Mouse (Mus musculus) left cerebral cortex, postnatal 36 days (tissue): Measurements from ENCODE around the gene Gm13420. TPM values are rescaled to one million over a fixed set of nuclear protein-coding genes. Genes with fewer than 3 reads are reported as not detected.
A peak's percentile ranks its signal among the peaks of the same experiment; 100 is the strongest.
"Not testable (repeated sequence)": the region's sequence is repeated elsewhere in the genome, so short reads cannot be mapped to it uniquely, and the experiment has no call there.

Experiments used
- DNase-seq, 2 experiments: peaks; one replicate each; pipeline ENCODE4 v3.0.0; 2021 to 2022; ENCODE audit warnings: low spot score in 2 of 2, mixed read lengths in 1 of 2
- intact Hi-C: fragments of 180-260 bp; cut with DNase I; formaldehyde crosslinking; loops from one replicate; pipeline ENCODE4 v1.15.1; 2025
- total RNA-seq, 2 experiments: library from RNA; stranded (reverse); gene quantifications; 2 replicates each; pipeline ENCODE4 v1.2.3; 2021

The Gm13420 gene
- total RNA-seq: 1 to 10 TPM; 1.9 to 2.3 TPM

DNA sequence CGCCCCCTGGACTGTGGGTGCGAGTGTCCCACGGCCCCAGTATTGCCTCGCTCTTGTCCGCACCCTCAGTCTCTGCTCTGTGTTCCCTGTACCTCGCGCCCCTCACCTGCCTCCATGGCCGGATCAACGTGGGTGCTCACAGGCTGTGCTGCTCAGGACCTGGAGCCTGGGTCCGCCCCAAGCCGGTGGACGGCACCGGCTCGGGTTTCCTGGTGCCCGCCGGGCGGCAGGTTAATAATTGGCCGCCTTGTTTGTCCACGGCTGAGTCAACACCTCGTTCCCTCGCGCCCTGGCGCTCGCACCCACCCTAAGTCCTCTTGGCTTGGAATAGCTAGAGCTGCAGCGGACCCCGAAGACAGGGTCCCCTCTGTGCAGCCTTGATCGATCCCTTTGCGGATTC is at the start of gene Gm13420:
Gene Gm13420 (minus strand): TSS at position 189 of the 400 bp plus-strand sequence.
- intact Hi-C loops: no loop called here
- DNase-seq: no peak

DNA sequence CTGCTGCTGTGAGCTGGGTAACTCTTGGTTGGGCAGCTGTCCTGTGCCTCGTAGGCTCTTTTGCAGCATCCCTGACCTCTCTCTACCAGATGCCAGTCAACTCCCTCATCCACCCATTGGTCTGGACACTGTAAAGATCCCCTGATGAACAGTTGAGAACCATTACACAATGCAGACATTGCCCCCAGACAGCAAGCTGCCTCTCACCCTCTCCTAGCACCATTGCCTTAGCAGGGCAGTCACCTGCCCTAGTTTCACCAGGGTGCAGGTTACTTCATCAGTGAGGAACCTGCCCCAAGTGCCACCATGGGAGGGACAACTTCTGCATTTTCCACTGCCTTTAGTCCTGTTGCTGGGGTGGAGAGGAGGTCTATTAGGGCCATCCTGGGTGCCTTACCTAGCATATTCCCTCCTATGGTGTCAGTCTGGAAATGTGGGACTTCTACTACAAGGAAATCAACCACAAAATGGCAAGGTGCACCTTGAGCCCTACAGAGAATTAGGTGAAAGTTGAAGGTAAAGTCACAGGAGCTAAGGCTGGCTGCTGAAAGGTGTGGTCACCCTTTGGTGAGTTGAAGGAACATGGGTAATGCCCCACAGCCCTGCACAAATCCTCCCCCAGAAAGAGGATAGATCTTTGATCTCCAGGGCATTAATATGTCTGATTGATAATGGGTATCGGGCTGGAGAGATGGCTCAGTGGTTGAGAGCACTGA is 41.4 kb upstream of the Gm13420 start:
- intact Hi-C loops: no loop called here
- no peak for DNase-seq

GRCm38 (mm10) chr2:29787937-29788681 is 36.6 kb upstream of the Gm13420 start, which contains the start of gene Trub2:
TSS of gene Trub2 (minus strand) at chr2:29788502.
- DNase-seq: peak; percentile 89 to 92
- intact Hi-C loops: no loop called here

DNA sequence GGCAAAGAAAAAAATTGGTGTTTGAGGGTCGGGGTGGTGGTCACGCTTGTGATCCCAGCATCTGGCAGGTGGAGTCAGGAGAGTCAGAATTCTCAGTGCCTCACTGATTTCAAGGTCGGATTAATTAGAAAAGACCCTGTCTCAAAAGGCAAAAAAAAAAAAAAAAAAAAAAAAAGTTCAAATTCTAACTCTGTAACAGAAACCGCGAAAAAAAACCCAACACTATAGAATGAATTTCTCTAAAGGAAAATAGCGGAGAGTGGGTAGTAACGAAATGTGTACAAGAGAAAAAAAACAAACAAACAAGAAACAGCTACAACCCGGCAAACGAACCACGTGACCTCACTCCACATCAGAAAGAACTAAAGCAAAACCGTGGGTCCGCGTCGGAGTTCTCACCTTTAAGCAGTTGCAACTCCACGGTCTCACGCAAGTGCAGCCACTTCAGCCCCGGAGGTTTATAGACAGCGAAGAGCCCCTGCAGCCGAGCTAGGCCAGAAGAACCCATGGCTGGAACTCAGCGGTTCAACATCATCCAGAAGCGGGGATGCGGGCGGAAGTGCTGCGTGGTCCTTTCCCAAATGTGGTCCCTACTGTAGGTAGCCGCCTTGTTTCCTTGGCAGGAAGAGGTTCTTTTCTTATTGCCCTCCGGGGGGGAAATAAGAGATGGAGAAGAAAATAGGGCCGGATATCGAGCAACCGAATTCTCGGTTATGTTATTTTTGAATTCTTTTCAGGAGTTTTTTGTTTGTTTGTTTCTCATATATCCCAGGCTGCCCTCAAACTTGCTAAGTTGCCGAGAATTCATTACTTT is 35.8 kb upstream of the Gm13420 start, which contains the start of gene Coq4:
Gene Coq4 (plus strand): TSS at position 390 of the 814 bp plus-strand sequence.
- intact Hi-C loops: no loop called here
- peak; percentile 87 to 91 for DNase-seq

DNA sequence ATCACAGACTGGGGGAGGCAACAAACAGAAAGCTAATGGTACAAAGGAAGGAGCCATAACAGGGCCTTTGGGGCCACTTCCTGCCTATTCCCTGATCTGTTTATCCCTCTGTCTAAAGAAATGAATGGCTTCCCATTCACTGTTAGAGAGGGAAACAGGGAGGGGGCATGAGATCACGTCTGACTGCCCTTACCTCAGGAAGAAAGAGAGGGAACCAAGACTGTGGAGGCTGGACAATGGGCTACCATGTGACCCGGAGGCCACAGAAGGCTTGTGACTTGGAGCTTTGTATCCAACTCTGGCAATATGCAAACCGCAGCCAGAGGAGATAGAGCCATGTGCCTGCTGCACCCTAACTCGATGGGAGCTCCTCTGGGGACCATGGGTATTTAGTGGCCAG is 32.8 kb upstream of the Gm13420 start:
- no peak for DNase-seq
- intact Hi-C loops: no loop called here

- DNase-seq, intact Hi-C loops: not testable (repeated sequence)
These were observed 29.8 kb upstream of the Gm13420 start for GRCm38 (mm10) chr2:29781256-29781655.

- intact Hi-C loops: no loop called here
- no peak for DNase-seq
These were observed 21.8 kb upstream of the Gm13420 start for GRCm38 (mm10) chr2:29773323-29773722.

DNA sequence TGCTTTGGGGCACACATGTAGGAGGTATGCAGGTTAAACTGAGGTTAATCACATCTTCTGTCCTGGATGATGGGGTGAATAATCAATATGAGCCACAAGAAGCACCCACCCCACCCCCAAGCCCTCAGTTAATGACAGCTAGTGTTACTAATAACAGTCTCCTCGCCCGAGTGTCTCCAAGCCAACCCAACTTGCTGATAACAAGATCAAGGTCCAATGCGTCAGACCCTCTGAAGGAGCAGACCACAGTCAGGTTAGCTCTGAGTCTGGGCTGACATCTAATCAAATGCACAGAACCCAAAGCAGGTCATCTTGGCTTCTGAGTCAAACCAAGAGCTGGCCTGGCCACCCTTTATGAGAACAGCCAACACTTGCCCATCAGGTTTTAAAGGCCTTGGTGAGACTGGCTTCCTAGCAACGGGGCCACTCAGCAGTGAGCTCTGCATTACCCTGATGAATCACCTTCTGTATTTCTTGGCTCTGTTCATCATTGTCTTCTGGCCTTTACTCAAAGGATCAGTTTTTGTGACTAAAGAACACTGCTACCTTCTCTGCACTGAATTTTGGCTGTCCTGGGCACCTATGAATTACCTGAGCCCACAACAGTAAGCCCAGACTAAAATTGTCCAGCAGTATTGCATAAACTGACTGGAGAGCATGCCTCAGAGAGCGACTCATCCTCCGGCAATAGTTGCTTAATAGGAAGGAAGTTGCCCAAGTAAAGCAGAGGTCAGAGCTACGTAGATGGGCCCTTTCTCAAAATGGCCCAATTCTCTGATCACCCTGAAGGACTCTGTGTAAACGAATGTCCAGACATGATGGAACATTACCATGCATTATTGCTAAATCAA is 20.4 kb upstream of the Gm13420 start:
- intact Hi-C loops: no loop called here
- DNase-seq: no peak

- intact Hi-C loops: no loop called here
- DNase-seq: no peak
These were observed 18.7 kb upstream of the Gm13420 start for GRCm38 (mm10) chr2:29770162-29770561.

GRCm38 (mm10) chr2:29768901-29769300 is 17.4 kb upstream of the Gm13420 start:
- no peak for DNase-seq
- intact Hi-C loops: no loop called here

DNA sequence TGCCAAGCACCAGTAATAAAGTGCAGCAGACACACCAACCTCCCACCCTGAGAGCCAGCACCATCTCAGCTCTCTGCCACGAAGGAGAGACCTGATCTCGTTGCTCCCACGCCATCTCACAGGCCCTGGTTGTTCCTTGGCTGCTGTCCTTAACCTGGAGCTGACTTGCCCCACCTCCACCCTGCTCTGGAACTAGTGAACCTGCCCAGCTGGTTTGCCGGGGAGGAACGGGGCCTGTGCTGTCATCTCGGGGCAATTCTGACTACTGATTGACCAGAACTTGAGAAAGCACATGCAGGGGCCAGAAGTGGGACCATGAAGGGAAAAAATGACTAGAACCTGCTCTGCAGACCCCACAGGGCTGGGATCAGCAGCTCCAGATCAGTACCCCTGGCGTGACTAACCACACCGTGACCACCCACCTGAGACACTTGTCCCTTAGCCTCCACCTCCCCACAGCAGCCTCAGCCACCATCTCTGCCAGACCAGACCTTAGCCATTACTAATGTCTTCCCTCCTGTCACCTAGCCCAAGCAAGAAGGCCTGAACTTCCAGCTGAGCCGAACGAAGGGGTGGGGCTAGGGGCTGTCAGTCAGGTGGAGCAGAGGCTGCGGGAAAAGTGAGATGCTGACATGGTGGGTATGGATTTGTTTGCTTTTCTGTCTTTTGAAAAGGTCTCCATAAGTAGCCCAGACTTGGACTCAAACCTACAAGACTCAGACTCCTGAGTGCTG is 16.7 kb upstream of the Gm13420 start:
- DNase-seq: no peak
- intact Hi-C loops: no loop called here

- intact Hi-C loops: no loop called here
These were observed 13.3 kb upstream of the Gm13420 start for GRCm38 (mm10) chr2:29764831-29765230.

DNA sequence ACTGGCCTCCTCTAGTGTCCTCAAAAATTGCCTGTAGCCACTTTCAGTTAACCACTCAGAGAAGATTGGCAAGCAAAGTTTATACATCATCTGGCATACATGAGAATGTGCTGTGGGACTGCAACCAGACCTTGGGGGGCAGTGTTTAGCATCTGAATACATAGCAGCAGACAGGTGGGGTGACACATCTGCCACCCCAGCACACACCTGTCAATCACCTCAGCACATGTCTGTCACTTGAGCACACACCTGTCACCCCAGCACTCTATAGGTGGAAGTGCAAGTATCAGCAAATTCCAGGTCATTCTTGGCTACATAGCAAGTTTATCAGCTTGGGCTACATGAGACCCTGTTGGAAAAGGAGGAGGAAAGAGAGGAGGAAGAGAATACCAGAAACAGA is 4.2 kb upstream of the Gm13420 start:
- intact Hi-C loops: no loop called here
- DNase-seq: no peak

More at GRCm38 (mm10) chr2:29764831-29765230, 13.3 kb upstream of the Gm13420 start:
- DNase-seq: peak; percentile 45 to 48

GRCm38 (mm10) chr2:29752397-29752796 is 912 bp upstream of the Gm13420 start:
- intact Hi-C loops: no loop called here
- no peak for DNase-seq

DNA sequence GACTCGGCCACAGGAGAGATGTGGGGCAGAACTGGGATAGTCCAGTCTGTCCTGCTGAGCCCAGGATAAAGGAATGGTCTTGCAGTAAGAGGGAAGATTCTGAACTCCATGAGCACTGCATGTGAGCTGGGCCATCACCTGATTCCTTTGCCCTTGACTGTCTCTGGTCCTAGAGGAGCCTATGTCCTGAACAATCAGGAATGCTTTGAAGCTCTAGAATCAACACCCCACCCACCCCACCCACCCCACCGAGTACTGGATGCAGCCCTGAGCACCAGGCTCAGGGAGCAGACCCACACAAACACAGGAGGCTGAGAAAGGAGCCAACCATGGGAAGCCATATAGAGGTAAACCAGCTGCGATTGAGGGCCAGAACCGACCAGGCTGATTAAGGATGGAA is 3.0 kb downstream of the Gm13420 start:
- no peak for DNase-seq
- intact Hi-C loops: no loop called here

GRCm38 (mm10) chr2:29747852-29748251 is 3.6 kb downstream of the Gm13420 start:
- intact Hi-C loops: no loop called here

GRCm38 (mm10) chr2:29747188-29747782 is 4.2 kb downstream of the Gm13420 start:
- DNase-seq: peak in 1 of 2 experiments; percentile 40
- intact Hi-C loops: no loop called here

More at GRCm38 (mm10) chr2:29747852-29748251, 3.6 kb downstream of the Gm13420 start:
- DNase-seq: no peak

GRCm38 (mm10) chr2:29744256-29744655 is 7.2 kb downstream of the Gm13420 start:
- DNase-seq: no peak
- intact Hi-C loops: no loop called here
